Mouse (Mus musculus) liver, adult (tissue): ENCODE results near the gene Kcnj14.

Experiments
- GATA4 ChIP-seq: IDR thresholded peaks from 2 replicates; pipeline ENCODE4 v1.6.1; 2014; ENCODE audit warnings: mild to moderate bottlenecking, low read length; ENCODE audit not compliant: insufficient replicate concordance

Gene Kcnj14

GRCm38 (mm10) chr7:45791756-45792490, 32.7 kb downstream of the Kcnj14 start:
- no peak for TF ChIP-seq GATA4

- TF ChIP-seq GATA4 = no peak
Observed at GRCm38 (mm10) chr7:45790721-45791120, 33.9 kb downstream of the Kcnj14 start.

- no peak for TF ChIP-seq GATA4
Observed at GRCm38 (mm10) chr7:45787642-45788041, 36.9 kb downstream of the Kcnj14 start.

GRCm38 (mm10) chr7:45786661-45787413, 37.7 kb downstream of the Kcnj14 start:
- TF ChIP-seq GATA4 = no peak

GRCm38 (mm10) chr7:45786136-45786578, 38.4 kb downstream of the Kcnj14 start:
- no peak for TF ChIP-seq GATA4

- no peak for TF ChIP-seq GATA4
Observed at GRCm38 (mm10) chr7:45785388-45786135, 39.0 kb downstream of the Kcnj14 start.

- TF ChIP-seq GATA4 = no peak
Observed at GRCm38 (mm10) chr7:45784524-45785372, 39.8 kb downstream of the Kcnj14 start, which contains the start of gene Sult2b1. Gene Sult2b1 (minus strand): TSS chr7:45784669.

- TF ChIP-seq GATA4 = no peak
Observed at GRCm38 (mm10) chr7:45783511-45784091, 41.0 kb downstream of the Kcnj14 start, which contains the start of gene Lmtk3. Gene Lmtk3 (plus strand): TSS chr7:45783738.

GRCm38 (mm10) chr7:45782271-45782670, 42.3 kb downstream of the Kcnj14 start:
- no peak for TF ChIP-seq GATA4

- no peak for TF ChIP-seq GATA4
Observed at GRCm38 (mm10) chr7:45779081-45779641, 45.4 kb downstream of the Kcnj14 start.

GRCm38 (mm10) chr7:45775237-45775636, 49.3 kb downstream of the Kcnj14 start:
- TF ChIP-seq GATA4 = no peak

GRCm38 (mm10) chr7:45771101-45771500, 53.5 kb downstream of the Kcnj14 start:
- no peak for TF ChIP-seq GATA4

GRCm38 (mm10) chr7:45770427-45771082, 54.0 kb downstream of the Kcnj14 start:
- TF ChIP-seq GATA4 = no peak
